Mouse (Mus musculus): ENCODE results near the gene Mfsd12.

The Mfsd12 gene

DNA sequence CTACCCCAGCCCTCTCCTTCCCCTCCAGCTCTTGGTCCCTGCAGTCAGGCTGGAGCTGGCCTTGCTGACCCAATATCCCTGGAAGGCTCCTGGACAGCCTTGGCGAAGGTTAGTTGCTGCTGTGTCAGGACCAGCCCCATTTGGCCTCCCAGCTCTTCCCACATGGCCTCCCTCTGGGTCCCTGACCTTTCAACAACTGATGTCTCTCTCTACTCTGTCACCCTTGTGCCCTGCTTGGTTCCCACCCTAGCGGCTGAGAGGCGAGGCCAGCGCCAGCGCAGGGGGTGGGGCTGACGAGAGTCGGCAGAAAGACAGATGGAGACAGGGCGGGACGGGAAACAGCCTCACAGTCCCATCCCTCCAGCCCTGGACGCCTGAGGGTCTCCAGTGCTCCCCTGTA lies 28.9 kb upstream of the Mfsd12 start, which contains the start of gene Tbxa2r:
Gene Tbxa2r (plus strand): TSS at position 346 of the 400 bp plus-strand sequence.
- DNase-seq (ENCODE audit: low spot score in 2 of 2), result peak; percentile 66 to 81

DNA sequence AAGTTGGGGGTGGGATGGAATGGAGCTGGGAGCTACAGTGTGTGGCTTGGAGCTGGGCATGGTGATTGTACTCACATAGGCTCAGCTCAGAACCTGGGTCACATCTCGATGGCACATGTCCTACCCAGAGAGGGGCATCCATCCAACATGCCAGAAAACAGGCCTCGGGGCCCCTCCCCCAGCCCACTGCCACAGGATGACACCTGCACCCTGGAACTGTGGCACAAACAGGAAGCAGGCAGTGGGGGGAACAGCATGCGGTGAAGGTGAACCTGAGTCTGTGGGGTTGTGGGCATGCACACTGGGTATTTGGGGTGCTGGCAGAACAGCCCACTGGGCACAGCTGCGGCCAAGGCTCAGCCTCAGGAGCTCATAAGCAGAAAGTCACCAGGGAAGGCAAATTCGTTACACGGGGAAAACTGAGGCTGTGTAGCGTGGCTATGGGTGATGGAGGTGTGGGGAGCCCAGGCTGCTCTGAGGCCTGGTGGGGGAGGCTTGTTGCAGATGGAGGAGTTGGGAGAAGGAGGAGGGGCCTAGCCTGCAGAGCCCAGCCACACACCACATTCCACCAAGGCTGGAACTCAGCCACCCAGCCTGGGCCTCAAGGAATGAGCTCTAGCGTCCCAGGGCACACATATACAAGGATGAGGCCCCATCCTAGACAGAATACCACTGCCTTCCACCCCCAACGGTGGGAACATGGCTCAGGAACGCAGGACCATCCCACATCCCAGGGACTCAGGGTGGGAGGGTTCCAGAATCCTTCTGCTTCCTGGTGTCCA lies 27.9 kb upstream of the Mfsd12 start:
- DNase-seq (ENCODE audit: low spot score in 2 of 2), result no peak

DNA sequence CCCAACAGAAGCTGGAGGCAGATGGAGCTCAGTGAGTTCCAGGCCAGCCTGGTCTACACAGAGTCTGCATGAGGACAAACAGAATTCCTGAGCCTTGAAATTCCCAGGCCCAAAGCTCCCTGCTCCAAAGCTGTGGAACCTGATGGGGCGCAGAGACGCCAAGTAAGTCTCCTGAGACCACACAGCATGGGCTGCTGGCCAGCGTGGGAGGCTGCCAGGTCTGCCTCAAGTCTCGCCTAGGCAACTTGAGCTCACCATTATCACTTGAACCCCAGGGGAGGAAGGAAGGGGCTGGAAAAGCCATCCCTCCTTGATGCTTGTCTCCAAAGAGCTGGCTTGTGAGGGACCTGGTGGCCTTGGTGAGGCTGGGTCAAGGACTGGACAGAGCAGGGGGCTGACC lies 27.3 kb upstream of the Mfsd12 start:
- no peak for DNase-seq (ENCODE audit: low spot score in 2 of 2)

DNA sequence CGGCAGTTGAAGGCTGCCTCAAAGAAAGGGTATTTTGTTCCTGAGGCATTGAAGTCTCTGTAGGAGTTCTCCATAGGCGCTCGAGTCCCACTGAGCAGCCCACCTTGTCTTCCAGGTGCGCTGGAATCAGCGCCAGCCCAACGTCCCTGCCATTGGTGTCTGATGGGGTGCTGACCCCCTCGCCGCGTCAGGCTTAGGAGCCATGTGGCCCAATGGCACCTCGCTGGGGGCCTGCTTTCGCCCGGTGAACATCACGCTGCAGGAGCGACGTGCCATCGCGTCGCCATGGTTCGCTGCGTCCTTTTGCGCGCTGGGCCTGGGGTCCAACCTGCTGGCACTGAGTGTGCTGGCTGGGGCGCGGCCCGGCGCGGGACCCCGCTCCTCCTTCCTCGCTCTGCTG lies 25.0 kb upstream of the Mfsd12 start:
- no peak for DNase-seq (ENCODE audit: low spot score in 2 of 2)

DNA sequence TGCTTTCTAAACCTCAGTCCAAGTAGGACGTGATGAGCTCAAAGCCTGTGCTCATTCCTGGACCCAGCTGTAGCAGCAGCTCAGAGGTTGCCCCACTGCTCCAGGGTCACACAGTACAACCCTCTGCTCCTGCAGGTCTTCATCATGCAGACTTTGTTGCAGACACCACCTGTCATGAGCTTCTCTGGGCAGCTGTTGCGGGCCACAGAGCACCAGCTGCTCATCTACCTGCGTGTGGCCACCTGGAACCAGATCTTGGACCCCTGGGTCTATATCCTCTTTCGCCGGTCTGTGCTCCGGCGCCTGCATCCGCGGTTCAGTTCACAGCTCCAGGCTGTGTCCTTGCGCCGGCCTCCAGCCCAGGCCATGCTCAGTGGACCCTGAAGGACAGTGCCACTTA lies 23.0 kb upstream of the Mfsd12 start:
- DNase-seq (ENCODE audit: low spot score in 2 of 2), result no peak

DNA sequence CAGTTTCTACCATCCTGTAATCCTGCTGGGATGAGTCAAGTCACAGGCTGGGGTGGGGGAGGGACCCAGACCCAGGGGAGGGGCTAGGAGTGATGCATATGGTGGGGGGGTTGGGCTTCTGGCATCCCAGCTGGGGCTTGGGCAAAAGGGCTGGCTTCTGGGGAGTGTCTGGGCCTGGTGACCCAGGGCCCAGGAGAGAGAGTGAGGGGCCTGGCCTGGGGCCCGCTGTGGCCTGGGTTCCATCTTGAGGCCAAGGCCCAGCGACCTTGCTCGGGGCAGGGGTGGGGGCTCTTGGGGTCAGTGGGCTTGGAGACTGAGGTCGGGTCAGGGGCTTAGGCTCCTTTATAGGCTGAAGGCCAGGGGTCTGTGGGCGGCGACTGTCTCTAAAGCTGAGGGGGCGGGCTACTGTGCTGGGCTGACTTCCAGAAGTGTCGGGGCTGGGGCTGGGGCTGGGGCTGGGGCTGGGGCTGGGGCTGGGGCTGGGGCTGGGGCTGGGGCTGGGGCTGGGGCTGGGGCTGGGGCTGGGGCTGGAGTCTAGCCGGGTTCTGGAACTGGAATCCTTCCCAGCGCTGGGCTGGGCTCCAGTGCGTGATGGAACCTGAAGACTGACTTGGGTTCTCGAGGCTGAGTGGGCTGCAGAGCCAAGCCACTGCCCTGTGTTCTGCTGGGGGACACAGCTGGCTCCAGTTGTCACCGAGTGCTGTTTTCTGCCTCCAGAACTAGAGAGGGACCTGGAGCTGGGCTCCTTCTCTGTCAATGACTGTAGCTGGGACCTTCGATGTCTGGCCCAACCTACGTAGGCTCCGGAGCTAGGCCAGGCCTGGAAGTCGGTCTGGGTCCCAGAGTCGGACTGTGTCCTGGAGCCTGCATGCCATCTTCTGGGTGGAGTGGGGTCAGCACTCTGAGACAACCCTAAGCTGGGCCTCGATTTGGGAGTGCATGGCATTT lies 21.6 kb upstream of the Mfsd12 start:
- no peak for DNase-seq (ENCODE audit: low spot score in 2 of 2)

DNA sequence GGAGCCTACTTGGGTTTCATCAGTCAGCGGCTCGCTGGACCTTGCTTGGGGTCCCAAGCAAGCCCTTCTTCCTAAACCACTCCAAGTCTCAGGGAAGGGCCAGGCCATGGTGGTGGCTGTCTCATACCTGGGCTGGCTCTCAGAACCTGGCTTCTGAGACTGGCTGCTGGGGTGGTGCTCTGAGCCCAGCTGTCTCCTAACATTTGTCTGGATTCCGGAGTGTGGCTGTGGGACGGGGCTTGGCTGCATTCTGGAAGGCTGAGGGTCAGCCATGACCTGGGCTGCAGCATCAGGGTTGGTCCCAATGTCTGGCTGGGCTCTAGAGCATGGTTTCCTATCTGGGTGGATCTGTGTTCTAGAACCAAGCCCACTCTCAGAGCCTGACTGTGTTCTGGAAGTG lies 20.7 kb upstream of the Mfsd12 start:
- no peak for DNase-seq (ENCODE audit: low spot score in 2 of 2)

DNA sequence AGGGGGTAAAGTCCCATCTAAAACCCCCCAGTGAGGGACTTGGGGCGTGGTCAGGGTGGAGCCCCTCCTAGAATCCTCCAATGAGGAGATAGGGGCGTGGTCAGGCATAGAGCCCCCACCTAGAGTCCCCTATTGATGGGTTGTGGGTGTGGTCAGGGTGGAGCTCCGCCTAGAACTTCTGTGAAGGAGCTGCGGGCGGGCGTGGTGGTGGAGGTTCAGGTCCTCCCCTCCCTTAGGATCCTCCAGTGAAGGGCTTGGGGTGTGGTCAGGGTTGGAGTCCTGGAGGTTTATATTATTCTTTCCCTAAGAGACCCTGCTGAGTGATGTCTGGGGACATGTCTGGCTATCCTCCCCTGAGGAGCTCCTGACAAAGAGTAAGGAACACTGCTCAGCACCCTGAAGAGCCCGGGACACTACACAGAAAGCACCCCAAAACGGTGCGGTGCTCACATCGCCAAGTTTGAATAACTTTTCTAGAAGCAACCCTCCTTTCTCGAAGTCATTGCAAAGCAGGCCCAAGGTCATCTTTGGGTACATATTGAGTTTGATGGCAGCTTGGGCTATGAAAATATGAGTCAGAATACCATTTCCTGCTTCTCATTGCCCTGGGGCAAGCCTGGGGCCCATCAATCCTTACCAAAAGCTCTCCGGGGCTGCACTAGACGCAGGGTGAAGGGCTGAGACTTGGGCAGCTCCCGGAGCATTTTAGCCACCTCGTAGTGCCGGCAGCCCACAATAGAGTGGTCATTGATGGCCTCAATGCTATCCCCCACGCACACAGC lies 16.5 kb upstream of the Mfsd12 start:
- DNase-seq (ENCODE audit: low spot score in 2 of 2), result no peak

DNA sequence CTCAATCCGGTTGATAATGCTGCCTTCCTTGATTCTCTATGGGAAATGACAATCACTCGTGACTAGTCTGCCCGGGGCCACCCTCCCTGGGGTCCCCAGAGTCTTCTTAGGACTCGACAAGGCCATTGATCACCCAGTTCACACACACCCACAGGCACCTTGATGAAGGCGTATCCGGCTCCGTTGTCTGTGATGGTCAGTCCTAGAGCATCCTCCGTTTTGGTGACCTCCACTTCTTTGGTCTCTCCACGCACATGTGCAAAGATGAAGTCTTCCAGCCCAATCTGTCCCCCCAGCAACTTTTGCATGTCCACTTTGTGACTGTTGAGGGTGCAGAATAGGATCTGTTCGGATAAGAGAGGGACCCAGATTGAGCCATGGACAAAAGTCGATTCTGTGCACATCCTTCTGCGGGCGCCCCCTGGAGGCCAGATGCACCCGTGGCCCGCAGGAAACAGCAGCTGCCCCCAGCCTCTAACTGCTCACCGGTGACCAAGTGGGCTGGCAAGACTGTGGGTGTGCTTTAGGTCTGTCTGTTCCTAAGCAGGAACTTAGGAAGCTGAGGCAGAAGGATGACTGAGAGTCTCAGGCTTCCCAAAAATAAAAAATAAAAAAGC lies 15.8 kb upstream of the Mfsd12 start:
- DNase-seq (ENCODE audit: low spot score in 2 of 2), result peak; percentile 71 to 93

DNA sequence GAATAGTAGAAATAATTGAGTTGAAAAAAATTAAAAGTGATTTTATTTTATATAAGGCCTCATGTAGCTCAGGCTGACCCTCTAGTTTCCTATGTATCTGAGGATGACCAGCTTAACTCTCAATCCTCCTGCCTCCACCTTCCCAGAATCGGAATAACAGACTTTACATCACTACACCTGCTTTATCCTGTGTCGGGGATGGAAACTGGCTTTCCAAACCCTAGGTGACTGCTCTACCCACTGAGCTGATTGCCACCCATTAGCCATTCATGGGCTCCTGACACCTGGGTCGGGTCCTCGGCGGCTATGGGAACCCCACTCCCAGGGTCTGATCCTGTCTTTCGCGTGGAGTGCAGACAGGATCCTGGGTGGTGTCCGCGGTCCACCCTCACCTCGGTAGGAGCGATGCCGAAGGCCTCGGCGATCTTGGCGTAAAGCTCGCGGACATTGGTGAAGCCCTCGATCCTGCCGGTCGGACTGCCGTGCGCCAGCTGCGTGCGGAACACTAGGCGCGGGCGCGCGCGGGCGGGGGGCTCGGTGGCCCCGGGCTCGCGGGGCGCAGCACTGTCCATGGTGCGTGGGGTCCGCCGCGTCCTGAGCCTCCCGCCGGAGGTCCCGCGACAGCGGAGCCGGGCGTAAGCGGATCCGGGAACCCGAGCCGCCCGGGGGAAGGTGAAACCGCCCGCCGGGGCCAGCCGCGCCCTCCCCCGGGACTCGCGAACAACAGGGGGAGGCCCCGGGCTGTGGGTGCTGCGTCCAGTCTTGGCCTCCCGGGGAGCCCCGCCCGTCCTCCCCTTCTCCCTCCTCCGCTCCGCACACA lies 14.4 kb upstream of the Mfsd12 start, which contains the start of gene Gipc3:
Gene Gipc3 (minus strand): TSS at position 581 of the 820 bp plus-strand sequence.
- DNase-seq (ENCODE audit: low spot score in 2 of 2), result peak in 1 of 2 experiments; percentile 76

DNA sequence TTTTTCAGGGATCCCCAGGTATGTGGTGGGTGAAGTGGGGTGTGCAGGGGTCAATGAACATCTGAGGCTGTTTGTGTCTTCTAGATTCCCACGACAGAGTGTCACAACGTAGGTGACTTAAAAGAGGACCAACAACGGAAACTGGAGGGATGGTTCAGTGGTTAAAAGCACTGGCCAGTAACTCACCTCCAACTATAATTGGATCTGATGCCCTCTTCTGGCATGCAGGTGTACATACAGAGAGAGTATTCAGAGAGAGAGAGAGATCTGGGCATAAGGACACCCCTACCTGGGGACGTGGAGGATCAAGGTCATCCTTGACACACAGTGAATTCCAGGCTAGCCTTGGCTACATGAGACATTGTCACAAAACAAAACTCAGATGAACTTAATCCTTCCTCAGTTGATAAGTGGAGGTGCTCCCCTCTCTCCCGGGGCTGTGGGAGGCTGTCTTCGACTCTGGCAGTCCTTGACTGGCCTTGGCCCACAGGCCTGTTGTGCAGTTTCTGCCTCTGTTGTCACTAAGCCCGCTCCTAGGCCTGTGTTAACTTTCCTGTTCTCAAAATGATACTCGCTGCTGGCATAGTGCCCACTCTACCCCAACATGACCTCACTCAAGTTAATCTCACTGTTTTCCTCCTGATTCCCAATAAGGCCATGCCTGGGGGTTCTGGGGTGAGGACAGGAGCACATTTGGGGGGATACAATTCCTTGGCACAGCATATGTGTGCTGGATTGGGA lies 12.7 kb upstream of the Mfsd12 start:
- no peak for DNase-seq (ENCODE audit: low spot score in 2 of 2)

DNA sequence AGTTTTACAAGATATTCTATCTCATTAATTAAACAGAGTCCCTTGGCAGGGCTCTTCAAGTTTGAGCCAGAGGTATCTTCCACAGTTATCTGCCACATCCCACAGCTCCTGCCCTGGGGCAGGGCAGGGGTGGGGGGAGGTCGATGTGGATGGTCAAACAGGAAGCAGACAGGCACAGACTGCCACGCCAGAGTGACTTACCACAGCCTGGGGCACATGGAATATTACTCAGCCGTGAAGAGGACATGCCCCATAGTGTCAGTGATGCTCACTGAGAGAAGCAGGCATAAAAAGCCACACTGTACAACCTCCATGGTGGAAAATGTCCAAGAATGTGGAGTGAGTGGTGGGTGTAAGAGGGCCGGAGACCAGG lies 12.1 kb upstream of the Mfsd12 start:
- DNase-seq (ENCODE audit: low spot score in 2 of 2), result no peak

DNA sequence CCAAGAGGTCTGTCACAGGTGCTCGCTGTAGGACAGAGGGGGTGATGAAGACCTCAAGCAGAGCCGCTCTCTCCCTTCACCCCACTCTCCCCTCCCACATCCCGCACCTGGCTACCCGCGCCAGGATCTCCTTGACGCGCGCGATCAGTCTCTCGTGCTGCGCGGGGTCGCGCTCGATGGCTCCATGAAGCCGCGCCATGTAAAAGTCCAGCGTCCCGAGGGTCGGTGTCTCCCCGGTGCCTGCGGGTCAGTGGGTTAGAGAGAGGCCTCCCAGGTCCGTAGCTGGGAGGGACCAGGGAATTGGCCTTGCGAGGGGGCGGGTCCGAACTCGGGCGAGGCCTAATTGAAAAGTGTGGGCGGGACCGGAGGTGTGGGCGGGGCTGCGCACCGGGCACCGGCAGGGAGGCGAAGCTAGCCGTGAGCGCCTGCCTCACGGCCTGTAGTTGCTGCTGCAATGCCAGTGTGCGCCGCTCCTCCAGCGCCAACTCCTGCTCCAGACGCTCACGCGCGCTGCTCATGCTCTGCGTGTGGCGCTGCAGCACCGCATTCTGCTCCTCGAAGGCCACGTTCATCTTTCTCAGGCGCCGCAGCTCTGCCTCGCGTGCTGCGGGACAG lies 10.7 kb upstream of the Mfsd12 start:
- DNase-seq (ENCODE audit: low spot score in 2 of 2), result peak; percentile 79 to 87

DNA sequence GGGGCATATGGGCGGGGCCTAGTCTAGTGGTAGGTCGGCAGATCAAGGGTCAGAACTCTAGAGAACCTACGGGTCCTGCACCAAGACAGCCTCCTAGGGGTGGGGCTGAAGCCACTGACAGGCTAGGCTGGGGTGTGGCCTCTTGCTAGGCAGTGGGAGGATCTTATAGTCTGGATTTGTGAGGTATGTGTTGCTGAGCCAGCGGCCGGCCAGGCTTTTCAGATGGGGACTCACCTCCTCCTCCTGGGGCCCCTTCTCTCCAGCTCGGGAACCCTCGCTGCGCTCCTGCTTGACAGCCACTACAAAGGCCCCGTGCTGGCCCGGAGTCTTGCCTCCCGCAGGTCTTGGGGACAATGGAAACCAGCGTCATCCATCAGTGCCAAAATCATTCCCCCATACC lies 8.1 kb upstream of the Mfsd12 start:
- DNase-seq (ENCODE audit: low spot score in 2 of 2), result peak in 1 of 2 experiments; percentile 69

DNA sequence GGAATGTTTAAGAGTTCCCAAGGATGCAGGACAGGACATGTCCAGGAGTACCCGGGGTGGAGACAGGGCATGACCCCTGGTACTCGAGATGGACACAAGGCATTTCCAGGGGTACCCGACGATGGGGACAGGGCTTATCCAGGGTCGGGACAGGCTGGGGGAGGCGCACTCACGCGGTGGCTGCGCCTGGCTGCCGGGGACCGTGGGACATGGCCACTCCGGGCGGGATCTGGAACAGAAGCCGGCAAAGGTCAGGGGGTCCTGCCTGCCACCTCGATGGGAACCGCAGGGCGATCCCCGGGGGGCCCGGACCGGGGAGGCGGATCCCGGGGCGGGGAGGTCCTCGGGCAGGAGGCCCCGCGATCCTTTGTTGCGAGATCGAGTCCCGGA lies 7.3 kb upstream of the Mfsd12 start:
- no peak for DNase-seq (ENCODE audit: low spot score in 2 of 2)

DNA sequence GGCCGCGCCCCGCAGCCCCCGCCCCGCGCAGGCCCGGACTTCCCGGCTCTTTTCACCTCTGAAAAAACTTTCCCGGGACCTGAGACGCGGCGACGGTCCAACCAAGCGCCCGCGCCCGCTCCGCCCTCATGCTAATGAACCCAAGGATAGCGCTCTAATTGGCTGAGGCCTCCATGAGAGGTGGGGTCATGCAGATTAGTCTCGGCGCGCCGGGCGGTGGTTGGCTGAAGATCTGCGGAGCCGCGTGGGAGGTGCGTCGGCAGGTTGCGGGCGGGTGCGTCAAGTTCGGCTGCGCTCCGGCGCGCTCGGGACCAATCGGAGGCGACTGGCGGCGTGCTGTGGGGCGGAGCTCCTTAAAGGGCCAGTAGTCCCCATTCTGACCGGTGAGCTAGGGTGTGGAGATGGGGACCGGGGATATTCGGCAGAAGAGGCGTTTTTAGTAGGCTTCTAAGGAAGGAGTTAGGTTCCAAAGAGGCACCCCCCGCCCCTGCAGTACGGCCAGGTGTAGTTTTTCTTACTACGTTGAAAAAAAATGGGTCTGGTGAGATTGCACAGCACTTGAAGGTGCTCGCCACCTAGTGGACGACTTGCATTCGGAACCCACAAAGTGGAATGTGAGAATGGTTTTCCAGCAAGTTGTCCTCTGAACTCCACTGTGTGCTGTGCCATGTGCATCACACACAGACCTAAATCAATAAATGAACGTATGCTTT lies 6.8 kb upstream of the Mfsd12 start, which contains the start of gene Hmg20b:
Gene Hmg20b (minus strand): TSS at position 130 of the 713 bp plus-strand sequence.
- DNase-seq (ENCODE audit: low spot score in 2 of 2), result peak; percentile 99

DNA sequence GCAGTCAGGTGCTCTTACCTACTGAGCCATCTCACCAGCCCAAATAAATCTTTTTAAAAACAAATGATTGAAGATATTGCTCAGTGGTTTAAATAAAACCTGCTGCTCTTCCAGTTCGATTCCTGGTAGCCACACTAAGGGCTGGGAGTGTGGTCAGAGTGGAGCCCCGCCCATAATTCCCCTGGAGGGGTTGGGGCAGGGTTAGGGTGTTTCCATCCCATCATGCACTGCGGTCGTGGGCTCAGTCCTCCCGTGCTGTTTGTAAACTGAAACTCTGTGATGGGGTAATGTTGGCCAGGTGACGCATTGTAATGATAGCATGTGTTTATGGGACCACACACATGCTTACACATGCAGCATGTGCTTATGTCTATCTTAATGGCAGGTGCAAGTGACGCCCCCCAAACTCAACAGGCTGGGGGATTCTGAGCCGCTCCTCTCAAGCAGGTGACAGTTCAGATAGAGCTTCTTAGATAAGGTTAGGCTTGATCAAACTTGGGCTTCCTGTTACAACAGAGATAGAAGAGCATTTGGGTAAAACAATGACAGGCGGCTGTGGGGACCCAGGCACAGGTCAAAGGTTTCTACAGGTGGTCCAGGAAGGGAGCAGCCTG lies 5.5 kb upstream of the Mfsd12 start:
- DNase-seq (ENCODE audit: low spot score in 2 of 2), result peak; percentile 78 to 85
